Mouse (Mus musculus) neural tube, embryonic 12.5 days (tissue): ENCODE measurements around the gene Grin2d. TPM values are rescaled to one million over a fixed set of nuclear protein-coding genes. Genes with fewer than 3 reads are reported as not detected.
"Not testable (repeated sequence)": the region's sequence is repeated elsewhere in the genome, so short reads cannot be mapped to it uniquely, and the experiment has no call there.

Experiments
- ATAC-seq: fragments of 200-750 bp; cut with Nextera tagmentation; 2 replicates; pipeline ENCODE4 v1.8.0; 2017; ENCODE audit warnings: low read depth, mild to moderate bottlenecking, moderate TSS enrichment, moderate library complexity; ENCODE audit not compliant: low FRiP score
- H3K27ac ChIP-seq: fragments of 300-500 bp; sonication (generic); 2 replicates; pipeline ENCODE4 v1.5.1; 2016
- H3K27me3 ChIP-seq: fragments of 300-500 bp; sonication (generic); replicated peaks from 2 replicates; pipeline ENCODE4 v1.6.1; 2016; ENCODE audit warnings: mild to moderate bottlenecking
- H3K36me3 ChIP-seq: fragments of 300-500 bp; sonication (generic); 2 replicates; pipeline ENCODE4 v1.6.1; 2016; ENCODE audit warnings: mild to moderate bottlenecking
- H3K4me1 ChIP-seq: fragments of 300-500 bp; sonication (generic); 2 replicates; pipeline ENCODE4 v1.6.1; 2016
- H3K4me2 ChIP-seq: fragments of 300-500 bp; sonication (generic); replicated peaks from 2 replicates; pipeline ENCODE4 v1.6.1; 2016; ENCODE audit warnings: mild to moderate bottlenecking
- H3K4me3 ChIP-seq: fragments of 300-500 bp; sonication (generic); 2 replicates; pipeline ENCODE4 v1.5.1; 2016
- H3K9ac ChIP-seq: fragments of 300-500 bp; sonication (generic); 2 replicates; pipeline ENCODE4 v1.6.1; 2016; ENCODE audit warnings: mild to moderate bottlenecking
- H3K9me3 ChIP-seq: fragments of 300-500 bp; sonication (generic); 2 replicates; pipeline ENCODE4 v1.6.1; 2016; ENCODE audit warnings: mild to moderate bottlenecking
- WGBS: fragments of 180-500 bp; shearing (Covaris S2); methylation state at CpG from one replicate; pipeline ENCODE4 v1.1.7; 2016; 5-methylcytosine and 5-hydroxymethylcytosine counted together
- polyA plus RNA-seq: library from polyadenylated mRNA; unstranded; fragments of >200 nt; fragmentation: Nextera tagmentation; extraction: Ambion mirVana; gene quantifications from 2 replicates; pipeline ENCODE4 v1.2.1, GENCODE M21; 2016

Gene Grin2d
- polyA plus RNA-seq: 1.3 and 1.5 TPM in 2 replicates

DNA sequence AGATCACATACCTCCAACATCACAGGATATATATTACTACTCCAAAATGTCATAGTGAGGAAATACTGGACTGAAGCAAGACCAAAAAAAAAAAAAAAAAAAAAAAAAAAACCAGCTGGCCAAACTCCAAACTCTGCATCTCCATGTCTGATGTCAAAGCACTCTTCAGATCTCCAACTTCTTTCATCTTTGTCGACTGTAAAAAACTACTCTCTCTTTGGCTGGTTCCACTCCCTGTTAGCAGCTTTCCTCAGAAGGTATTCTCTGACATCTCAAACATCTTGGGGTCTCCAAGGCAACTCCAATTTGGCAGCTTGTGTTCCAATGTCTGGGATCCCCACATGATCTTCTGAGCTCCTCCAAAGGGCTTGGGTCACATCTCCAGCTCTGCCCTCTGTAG, at the start of gene Grin2d:
Gene Grin2d (minus strand): TSS at position 101 of the 400 bp plus-strand sequence.
- not testable (repeated sequence) for H3K9ac ChIP-seq, H3K4me3 ChIP-seq, ATAC-seq, H3K27me3 ChIP-seq, H3K9me3 ChIP-seq, H3K27ac ChIP-seq, H3K4me2 ChIP-seq
- WGBS: 94% methylated on average over 1 of the region's 1 CpGs
- Histone ChIP-seq H3K4me1 (peaks cover 17% of the 10 kb centered on the region), H3K36me3 (peaks cover 78% of the 10 kb centered on the region)

- Histone ChIP-seq H3K27me3 (no peaks in the 10 kb centered on the region; the same call in 1 of the 2 replicates), H3K4me3 (peak overlapping the region; percentile 41; the same call in 1 of the 2 replicates), H3K27ac (no peak overlapping the region), H3K9me3 (no peaks in the 10 kb centered on the region), H3K9ac (no peak overlapping the region), H3K4me2 (peak overlapping the region; percentile 63), H3K36me3 (no peaks in the 10 kb centered on the region), H3K4me1 (peaks cover 13% of the 10 kb centered on the region; the same call in 1 of the 2 replicates)
- no peak for ATAC-seq
- 9% methylated on average over 14 of the region's 14 CpGs for WGBS
These were observed 46.2 kb upstream of the Grin2d start for GRCm38 (mm10) chr7:45924429-45924816.

DNA sequence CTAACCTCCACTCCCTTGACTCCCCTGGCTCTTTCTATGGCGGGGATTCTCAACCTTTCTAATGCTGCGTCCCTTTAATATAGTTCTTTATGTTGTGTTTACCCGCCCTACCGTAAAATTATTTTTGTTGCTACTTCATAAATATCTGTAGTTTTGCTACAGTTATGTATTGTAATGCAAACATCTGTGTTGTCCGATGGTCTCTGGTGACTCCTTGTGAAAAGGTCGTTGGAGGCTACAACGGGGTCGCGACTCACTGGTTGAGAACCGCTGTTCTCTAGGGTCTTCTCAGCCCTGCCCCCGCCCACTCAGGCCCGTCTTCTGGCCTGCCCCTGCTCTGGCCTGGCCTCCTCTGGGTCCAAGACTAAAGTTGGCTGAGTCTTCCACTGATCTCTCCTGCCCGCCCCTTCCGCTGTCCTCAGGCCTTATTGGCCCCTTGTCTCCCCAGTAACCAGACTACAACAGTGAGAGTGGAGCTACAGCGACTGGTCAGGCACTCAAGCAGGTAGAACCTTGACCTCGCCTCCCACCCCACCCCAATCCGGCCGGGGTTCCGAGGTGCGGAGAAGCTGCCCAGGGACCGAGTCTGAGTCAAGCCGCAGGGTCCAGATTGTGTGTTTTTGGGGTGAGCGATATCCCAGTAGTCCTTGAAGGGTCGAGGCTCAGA, 45.7 kb upstream of the Grin2d start, which contains the start of gene Ccdc114:
Gene Ccdc114 (plus strand): TSS at position 311 of the 667 bp plus-strand sequence.
- Histone ChIP-seq H3K4me1 (peaks cover 13% of the 10 kb centered on the region; the same call in 1 of the 2 replicates), H3K27ac (peak within 1 kb of the TSS; percentile 54), H3K4me2 (peak within 1 kb of the TSS; percentile 63), H3K9me3 (no peaks in the 10 kb centered on the region), H3K27me3 (no peaks in the 10 kb centered on the region; the same call in 1 of the 2 replicates), H3K9ac (peak within 1 kb of the TSS; percentile 3; the same call in 1 of the 2 replicates), H3K4me3 (peak within 1 kb of the TSS; percentile 41), H3K36me3 (no peaks in the 10 kb centered on the region)
- 4% methylated on average over 24 of the region's 24 CpGs for WGBS
- ATAC-seq: peak; percentile 33

- peak; percentile 91 for ATAC-seq
These were observed 45.0 kb upstream of the Grin2d start for GRCm38 (mm10) chr7:45922928-45923761.

GRCm38 (mm10) chr7:45921950-45922600, 43.9 kb upstream of the Grin2d start:
- Histone ChIP-seq H3K27ac (no peak overlapping the region), H3K36me3 (no peaks in the 10 kb centered on the region), H3K9me3 (no peaks in the 10 kb centered on the region), H3K9ac (no peak overlapping the region), H3K27me3 (no peaks in the 10 kb centered on the region), H3K4me2 (peak overlapping the region; percentile 63; the same call in 1 of the 2 replicates), H3K4me1 (peaks cover 24% of the 10 kb centered on the region), H3K4me3 (no peak overlapping the region)
- ATAC-seq: no peak
- WGBS: 85% methylated on average over 12 of the region's 12 CpGs

More at GRCm38 (mm10) chr7:45922928-45923761, 45.0 kb upstream of the Grin2d start:
- Histone ChIP-seq H3K4me1 (peaks cover 13% of the 10 kb centered on the region; the same call in 1 of the 2 replicates), H3K9ac (peak overlapping the region; percentile 3; the same call in 1 of the 2 replicates), H3K4me2 (peak overlapping the region; percentile 63), H3K9me3 (no peaks in the 10 kb centered on the region), H3K27ac (peak overlapping the region; percentile 54), H3K4me3 (peak overlapping the region; percentile 41), H3K36me3 (no peaks in the 10 kb centered on the region), H3K27me3 (no peaks in the 10 kb centered on the region; the same call in 1 of the 2 replicates)
- under 1% methylated on average over 37 of the region's 37 CpGs for WGBS

- H3K9ac ChIP-seq: no peak within 1 kb of the TSS
- no peaks in the 10 kb centered on the region for H3K36me3 ChIP-seq
- H3K4me3 ChIP-seq: peak within 1 kb of the TSS; percentile 11; the same call in 1 of the 2 replicates
- no peak for ATAC-seq
- H3K27ac ChIP-seq: no peak within 1 kb of the TSS
- no peaks in the 10 kb centered on the region for H3K27me3 ChIP-seq
- peak within 1 kb of the TSS; percentile 42 for H3K4me2 ChIP-seq
- WGBS: 55% methylated on average over 9 of the region's 9 CpGs
- peaks cover 33% of the 10 kb centered on the region for H3K4me1 ChIP-seq
- no peaks in the 10 kb centered on the region for H3K9me3 ChIP-seq
These were observed 43.1 kb upstream of the Grin2d start, which contains the start of gene Emp3 for GRCm38 (mm10) chr7:45921242-45921621. Emp3 (minus strand) TSS chr7:45921404.

DNA sequence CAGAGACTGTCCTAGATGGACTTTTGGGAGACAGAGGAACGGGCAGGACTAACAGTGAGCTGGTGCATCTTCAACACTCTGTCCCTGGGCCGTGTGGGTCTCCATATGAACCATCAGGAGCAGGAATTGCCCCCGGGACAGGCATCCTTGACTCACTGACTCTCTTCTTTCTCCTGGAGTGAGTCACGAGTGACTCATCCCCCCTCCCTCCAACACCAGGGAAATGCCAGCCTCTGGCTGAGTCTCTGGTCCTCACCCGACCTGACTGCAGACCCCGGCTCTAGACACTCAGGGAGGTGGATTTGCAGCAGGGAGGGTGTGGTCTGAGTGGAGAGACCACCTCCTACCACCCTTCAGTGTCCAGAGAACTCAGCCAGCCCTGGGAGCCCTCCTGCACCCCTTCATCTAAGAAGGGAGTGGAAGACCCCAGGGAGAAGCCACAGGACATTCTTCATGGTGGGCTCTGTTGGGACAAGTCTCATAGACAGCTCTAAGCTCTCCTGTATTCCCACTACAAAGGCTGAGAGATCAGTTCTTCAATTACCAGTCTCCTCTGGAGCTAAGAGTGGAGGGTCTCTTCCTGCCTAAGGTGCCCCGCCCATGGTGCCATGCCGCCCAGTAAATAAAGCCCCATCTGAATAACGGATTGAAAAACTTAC, 42.5 kb upstream of the Grin2d start:
- Histone ChIP-seq H3K27me3 (no peaks in the 10 kb centered on the region), H3K4me3 (peak overlapping the region; percentile 11; the same call in 1 of the 2 replicates), H3K27ac (no peak overlapping the region), H3K36me3 (no peaks in the 10 kb centered on the region), H3K9me3 (no peaks in the 10 kb centered on the region), H3K4me1 (peaks cover 38% of the 10 kb centered on the region), H3K4me2 (peak overlapping the region; percentile 42), H3K9ac (no peak overlapping the region)
- 56% methylated on average over 9 of the region's 9 CpGs for WGBS
- ATAC-seq: no peak

DNA sequence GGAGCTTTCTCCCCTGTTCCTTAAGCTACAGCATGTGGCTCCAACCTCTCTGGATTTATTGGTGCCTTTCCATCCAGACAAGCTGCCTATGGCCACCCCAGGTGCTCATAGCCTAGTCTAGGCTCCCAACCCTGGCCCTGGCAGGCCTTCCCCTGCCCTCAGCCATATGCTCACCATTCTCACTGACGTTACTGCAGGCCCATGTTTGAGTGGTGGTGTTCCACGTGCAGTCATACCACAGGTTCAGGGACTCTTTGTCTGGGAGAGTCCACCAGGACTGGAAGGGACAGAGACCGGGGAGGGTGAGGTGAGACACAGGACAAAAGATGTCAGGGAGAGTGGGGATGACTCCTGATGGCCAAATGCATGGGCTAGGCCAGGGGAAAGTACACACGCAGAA, 41.6 kb upstream of the Grin2d start:
- Histone ChIP-seq H3K9me3 (no peaks in the 10 kb centered on the region), H3K27me3 (no peaks in the 10 kb centered on the region), H3K4me3 (no peak overlapping the region), H3K27ac (no peak overlapping the region), H3K4me2 (no peak overlapping the region; the same call in 1 of the 2 replicates), H3K36me3 (no peaks in the 10 kb centered on the region), H3K9ac (no peak overlapping the region), H3K4me1 (peaks cover 38% of the 10 kb centered on the region)
- no peak for ATAC-seq
- 78% methylated on average over 4 of the region's 4 CpGs for WGBS

DNA sequence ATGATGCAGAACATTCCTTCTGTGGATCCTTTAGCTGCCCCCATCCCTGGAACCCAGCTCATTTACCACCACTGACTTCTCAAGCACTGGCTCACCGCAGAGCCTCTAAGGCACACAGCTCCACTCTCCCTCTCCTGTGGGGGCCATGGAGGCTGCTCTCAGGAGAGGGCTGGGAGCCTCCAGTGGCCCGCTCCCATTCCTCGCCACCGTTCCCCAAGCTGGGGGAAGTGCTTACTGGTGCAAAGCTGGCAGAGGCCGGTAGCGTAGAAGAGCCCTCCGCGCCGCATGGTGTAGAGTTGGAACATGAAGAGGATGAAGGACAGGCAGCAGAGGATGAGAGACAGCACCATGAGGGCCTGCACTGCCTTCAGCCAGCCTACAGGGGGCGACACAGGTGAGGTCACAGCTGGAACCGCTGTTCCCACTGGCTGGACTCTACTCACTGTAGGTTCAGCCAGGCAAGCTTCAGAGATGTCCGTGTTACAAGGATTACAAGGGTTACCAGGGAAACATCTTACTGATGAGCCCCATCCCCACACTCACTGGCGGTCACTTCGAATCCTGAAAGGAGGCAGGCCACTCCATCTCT, 41.0 kb upstream of the Grin2d start:
- Histone ChIP-seq H3K4me2 (no peak overlapping the region), H3K9me3 (no peaks in the 10 kb centered on the region), H3K27me3 (no peaks in the 10 kb centered on the region), H3K4me3 (no peak overlapping the region), H3K36me3 (no peaks in the 10 kb centered on the region; the same call in 1 of the 2 replicates), H3K9ac (no peak overlapping the region), H3K4me1 (peaks cover 36% of the 10 kb centered on the region), H3K27ac (no peak overlapping the region)
- 70% methylated on average over 14 of the region's 14 CpGs for WGBS
- no peak for ATAC-seq

DNA sequence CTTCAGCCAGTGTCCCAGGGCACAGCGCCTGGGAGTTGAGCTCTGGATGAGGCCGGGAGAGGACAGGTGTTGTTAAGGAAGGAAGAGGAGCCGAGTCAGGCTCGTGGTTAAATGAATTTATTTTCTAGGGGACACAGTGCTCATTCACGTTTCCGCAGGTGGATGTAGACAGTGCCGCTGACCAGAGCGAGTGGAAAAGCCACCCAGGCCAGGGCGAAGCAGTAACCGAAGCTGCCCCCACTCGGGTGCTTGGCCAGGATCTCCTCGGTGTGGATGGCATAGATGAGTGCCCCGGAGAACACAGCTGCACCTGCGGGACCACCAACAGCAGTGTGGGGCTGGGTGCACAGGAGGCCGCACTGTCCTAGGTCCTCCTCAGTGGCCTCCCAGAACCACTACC, 39.7 kb upstream of the Grin2d start:
- no peak overlapping the region for H3K27ac ChIP-seq
- H3K27me3 ChIP-seq: no peaks in the 10 kb centered on the region
- H3K9me3 ChIP-seq: no peaks in the 10 kb centered on the region
- H3K4me2 ChIP-seq: peak overlapping the region; percentile 53; the same call in 1 of the 2 replicates
- peaks cover 31% of the 10 kb centered on the region for H3K4me1 ChIP-seq
- H3K9ac ChIP-seq: 0 out of 2 replicates have a peak overlapping the region, but pooled peaks have one; percentile 3
- H3K36me3 ChIP-seq: no peaks in the 10 kb centered on the region; the same call in 1 of the 2 replicates
- ATAC-seq: no peak
- WGBS: 87% methylated on average over 15 of the region's 15 CpGs
- no peak overlapping the region for H3K4me3 ChIP-seq
